Mouse (Mus musculus) gastrocnemius, adult 2 months (tissue): ENCODE results near the gene Oip5. TPM values are rescaled to one million over a fixed set of nuclear protein-coding genes. Genes with fewer than 3 reads are reported as not detected.

Experiments
- DNase-seq: peaks from one replicate; pipeline ENCODE4 v3.0.0; 2022
- H3K27ac ChIP-seq: fragments of 200-600 bp; 2 replicates; pipeline ENCODE4 v1.8.1; 2022; ENCODE audit warnings: mild to moderate bottlenecking
- H3K4me3 ChIP-seq: fragments of 200-600 bp; 2 replicates; pipeline ENCODE4 v1.8.1; 2022; ENCODE audit warnings: mild to moderate bottlenecking, moderate library complexity
- CTCF ChIP-seq: fragments of 200-600 bp; IDR thresholded peaks from 2 replicates; pipeline ENCODE4 v1.8.1; 2022; ENCODE audit warnings: antibody characterized with exemption, mild to moderate bottlenecking, moderate library complexity
- intact Hi-C: fragments of 180-260 bp; cut with DNase I; formaldehyde crosslinking; loops from one replicate; pipeline ENCODE4 v1.15.1; 2025
- total RNA-seq, 2 experiments: library from RNA; stranded (reverse); gene quantifications; 2 replicates each; pipeline ENCODE4 v1.2.3; 2021

The Oip5 gene
- total RNA-seq, 2 experiments from 2014 or later, result not detected

DNA sequence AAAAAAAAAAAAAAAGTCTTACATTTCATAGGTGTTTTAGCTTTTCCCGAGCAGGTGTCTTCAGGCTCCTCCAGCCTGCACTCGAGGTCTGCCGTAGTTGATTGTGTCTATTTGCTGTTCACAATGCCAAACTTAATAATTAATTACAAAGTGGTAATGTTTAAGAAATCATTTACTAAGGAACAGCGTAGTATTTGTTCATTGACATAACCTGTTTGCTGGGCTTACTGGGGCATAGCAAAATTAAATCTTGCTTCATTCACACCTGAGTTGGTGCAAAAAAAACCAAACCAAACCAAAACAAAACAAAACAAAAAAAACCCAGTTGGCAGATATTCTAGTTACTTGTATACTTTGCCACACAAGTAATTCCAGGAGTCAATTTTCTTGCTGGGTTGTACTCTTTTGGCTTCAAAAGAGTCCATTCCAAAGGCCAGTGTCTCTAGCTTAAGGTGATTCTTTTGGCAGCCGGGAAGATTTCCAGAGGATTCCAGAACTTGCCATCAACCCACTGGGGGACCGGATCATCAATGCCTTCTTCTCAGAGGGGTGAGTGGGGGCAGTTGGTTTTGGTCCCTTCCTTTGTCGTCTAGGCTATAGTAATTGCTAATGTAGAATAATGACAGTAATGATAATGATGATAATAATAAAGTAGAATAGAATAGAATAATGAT lies 52.0 kb downstream of the Oip5 start:
- TF ChIP-seq CTCF, result no peak
- intact Hi-C loops, result no loop called here
- no peak for DNase-seq
- H3K4me3 ChIP-seq, result no peak overlapping the region
- no peak overlapping the region for H3K27ac ChIP-seq

DNA sequence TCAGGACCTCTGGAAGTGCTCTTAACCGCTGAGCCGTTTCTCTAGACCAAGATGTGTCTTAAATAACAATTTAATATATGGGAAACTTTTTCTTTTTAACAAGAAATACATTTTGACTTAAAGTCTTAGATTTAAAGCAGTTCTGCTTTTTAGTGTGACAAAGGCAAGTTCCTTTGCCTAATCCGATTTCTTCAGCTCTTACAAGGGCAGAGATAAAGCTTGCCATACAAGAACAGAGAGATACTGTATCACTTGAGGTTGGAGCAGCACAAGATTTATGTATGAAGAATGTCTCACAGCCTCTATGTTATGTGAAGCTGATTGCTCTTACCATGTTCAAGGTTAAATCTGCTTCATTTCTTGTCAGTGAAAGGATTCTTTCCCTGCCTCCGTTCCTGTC lies 53.0 kb downstream of the Oip5 start:
- TF ChIP-seq CTCF, result no peak
- Histone ChIP-seq H3K27ac (no peak overlapping the region), H3K4me3 (no peak overlapping the region)
- intact Hi-C loops, result no loop called here
- DNase-seq, result no peak

DNA sequence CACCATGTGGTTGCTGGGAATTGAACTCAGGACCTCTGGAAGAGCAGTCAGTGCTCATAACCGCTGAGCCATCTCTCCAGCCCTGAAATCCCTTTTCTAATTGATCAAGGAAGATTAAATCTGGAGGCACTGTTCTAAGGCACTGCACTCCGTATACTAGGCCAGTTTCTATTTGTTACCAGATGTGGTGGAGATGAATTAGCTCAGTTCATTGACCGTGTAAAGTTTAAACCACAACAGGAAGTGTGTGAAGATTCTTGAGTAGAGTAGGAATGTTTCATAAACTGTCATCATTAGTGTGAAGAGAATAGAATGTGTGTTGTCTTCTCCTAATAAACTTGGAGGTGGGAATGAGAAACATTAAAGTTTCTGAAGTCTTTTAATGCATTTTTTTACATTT lies 56.5 kb downstream of the Oip5 start:
- DNase-seq, result no peak
- intact Hi-C loops, result no loop called here
- H3K4me3 ChIP-seq, result no peak overlapping the region
- H3K27ac ChIP-seq, result no peak overlapping the region
- TF ChIP-seq CTCF, result no peak

Other genes with a start within 250 kb of the Oip5 start
- 10 to 100 TPM; 11.5 to 14.8 TPM for gene Ino80, start 140.8 kb downstream of the Oip5 start, total RNA-seq
- 1 to 10 TPM in 1 of 2 experiments, under 1 TPM in 1; 0.77 to 2.0 TPM for gene Exd1, start 70.8 kb downstream of the Oip5 start, total RNA-seq
- 10 to 100 TPM; 75.1 to 80.9 TPM for gene Chp1, start 70.8 kb downstream of the Oip5 start, total RNA-seq
- under 1 TPM; 0.11 to 0.28 TPM for gene Nusap1, start 171 bp downstream of the Oip5 start, total RNA-seq
- gene Ndufaf1, start 44.4 kb upstream of the Oip5 start, total RNA-seq, result 10 to 100 TPM; 36.7 to 62.7 TPM
- 10 to 100 TPM; 25.3 to 27.2 TPM for gene Rtf1, start 56.6 kb upstream of the Oip5 start, total RNA-seq
- not detected for gene Itpka, start 123.9 kb upstream of the Oip5 start, total RNA-seq
- not detected for gene Ltk, start 142.0 kb upstream of the Oip5 start, total RNA-seq
- 10 to 100 TPM; 14.4 to 16.7 TPM for gene Rpap1, start 169.1 kb upstream of the Oip5 start, total RNA-seq
- under 1 TPM; 0.10 to 0.73 TPM for gene Tyro3, start 179.3 kb upstream of the Oip5 start, total RNA-seq